ENCODE assay signal across 11 mouse cellular contexts in the genomic region with DNA sequence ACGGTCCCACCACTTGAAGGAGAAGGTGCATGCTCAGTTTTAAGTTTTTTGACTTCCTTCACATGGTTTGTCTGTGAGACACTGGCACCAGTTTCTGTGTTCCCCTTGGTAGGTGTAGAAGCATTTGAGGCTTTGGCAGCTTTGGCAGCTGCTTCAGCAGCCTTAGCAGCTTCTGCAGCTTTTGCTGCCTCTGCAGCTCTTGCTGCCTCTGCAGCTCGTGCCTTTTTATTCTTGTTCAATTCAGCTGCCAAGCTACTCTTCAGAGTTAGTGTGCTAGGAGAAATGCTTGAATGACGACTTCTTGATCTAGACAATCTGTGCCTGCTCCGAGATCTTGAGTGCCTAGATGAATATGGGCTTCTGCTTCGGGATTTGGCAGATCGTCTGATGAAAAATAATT. TPM values are rescaled to one million over a fixed set of nuclear protein-coding genes. Genes with fewer than 3 reads are reported as not detected.
DNase-seq lines count a peak whose midpoint lies in the region; ATAC-seq and TF ChIP-seq lines count a peak whose summit lies in the region.
"Had no signal": no experiment of that assay in that cellular context is flagged by ENCODE, and none has a peak within 500 bp of the region (broad histone marks: within the 10 kb centered on the region; RNA-seq: fewer than 3 reads in every experiment).

No protein-coding gene starts in this region.

- H3K4me3 ChIP-seq in hindbrain, postnatal 0 days (ENCODE audit: low read length) = no peak overlapping the region
- H3K4me3 ChIP-seq in hindbrain, embryonic 10.5 days = no peak overlapping the region
- H3K4me3 ChIP-seq: limb, embryonic 12.5 days had no signal

- no peak overlapping the region for H3K9ac ChIP-seq in hindbrain, postnatal 0 days (replicated peaks; ENCODE audit: low read length)
- H3K9ac ChIP-seq: limb, embryonic 12.5 days; liver, postnatal 0 days had no signal

- WGBS in hindbrain, postnatal 0 days = 58% methylated on average over 6 of the region's 6 CpGs
- WGBS in hindbrain, embryonic 10.5 days = 85% methylated on average over 6 of the region's 6 CpGs

- DNase-seq in hindbrain, postnatal 0 days (ENCODE audit: low spot score) = peak; percentile 7
- no peak for DNase-seq in hindbrain, embryonic 10.5 days (ENCODE audit: low spot score)
- peak; percentile 26 to 43 for DNase-seq in layer of hippocampus, postnatal 14 days (ENCODE audit: low spot score in 2 of 2)
- peak; percentile 25 to 45 for DNase-seq in right cerebral cortex, adult 2 months (ENCODE audit: low spot score in 2 of 2)
- DNase-seq in heart, adult 9 months (ENCODE audit: low spot score in 2 of 2) = no peak
- DNase-seq in thymus, adult 18-20 months = no peak
- DNase-seq: gastrocnemius, postnatal 10 days; liver, postnatal 0 days had no signal

- no peak for TF ChIP-seq CTCF in hindbrain, postnatal 0 days (IDR thresholded peaks at IDR 0.05; ENCODE audit: low read depth)

- H3K27me3 ChIP-seq in hindbrain, postnatal 0 days (ENCODE audit: insufficient read depth, low read length) = no peaks in the 10 kb centered on the region
- no peaks in the 10 kb centered on the region for H3K27me3 ChIP-seq in hindbrain, embryonic 10.5 days (ENCODE audit: insufficient read depth, poor library complexity, severe bottlenecking)
- H3K27me3 ChIP-seq: limb, embryonic 12.5 days had no signal

- no peaks in the 10 kb centered on the region; the same call in 1 of the 2 replicates for H3K36me3 ChIP-seq in hindbrain, postnatal 0 days (ENCODE audit: insufficient read depth, low read length)
- peaks cover 18% of the 10 kb centered on the region for H3K36me3 ChIP-seq in hindbrain, embryonic 10.5 days

- H3K4me1 ChIP-seq in hindbrain, postnatal 0 days (ENCODE audit: insufficient read depth, low read length) = no peaks in the 10 kb centered on the region
- no peaks in the 10 kb centered on the region for H3K4me1 ChIP-seq in hindbrain, embryonic 10.5 days (replicated peaks)
- H3K4me1 ChIP-seq: limb, embryonic 12.5 days had no signal

- no peak overlapping the region for H3K4me2 ChIP-seq in hindbrain, postnatal 0 days (ENCODE audit: low read depth, low read length)
- H3K4me2 ChIP-seq: limb, embryonic 12.5 days had no signal

- ATAC-seq in hindbrain, postnatal 0 days = no peak
- peak; percentile 98 for ATAC-seq in frontal cortex, adult (ENCODE audit: low TSS enrichment)
- ATAC-seq in CD4-positive, CD25-positive, alpha-beta regulatory T cell, adult 4 months = no peak
- ATAC-seq: liver, postnatal 0 days had no signal

- no peak overlapping the region; the same call in 1 of the 2 replicates for H3K27ac ChIP-seq in hindbrain, postnatal 0 days
- H3K27ac ChIP-seq in hindbrain, embryonic 10.5 days = no peak overlapping the region
- H3K27ac ChIP-seq: limb, embryonic 12.5 days had no signal

- no peaks in the 10 kb centered on the region for H3K9me3 ChIP-seq in hindbrain, postnatal 0 days (ENCODE audit: low read length)
- no peaks in the 10 kb centered on the region for H3K9me3 ChIP-seq in hindbrain, embryonic 10.5 days
- H3K9me3 ChIP-seq: limb, embryonic 12.5 days had no signal

RNA-seq across cellular contexts. Expression of a gene that starts 32.3 kb away (rescaled TPM):
- total RNA-seq in hindbrain, postnatal 0 days (2014; rRNA removed) = 105 and 108 TPM in 2 replicates
- polyA plus RNA-seq in hindbrain, postnatal 0 days (2015; fragmentation: Nextera tagmentation; extraction: Ambion mirVana) = 11.6 and 11.7 TPM in 2 replicates
- polyA plus RNA-seq in hindbrain, embryonic 10.5 days (2016; fragmentation: Nextera tagmentation; extraction: Ambion mirVana) = 15.0 and 16.3 TPM in 2 replicates
- total RNA-seq in layer of hippocampus, postnatal 14 days (2021) = 10 to 100 TPM; 52.9 to 58.0 TPM
- 10 to 100 TPM; 26.7 to 28.0 TPM for polyA plus RNA-seq in CD4-positive, CD25-positive, alpha-beta regulatory T cell, adult 4 months (2017; shearing (Covaris generic))

Comparison
In these comparisons a context has a peak if more than half of its experiments do, and no peak if none do; other contexts are left out.
1. DNase-seq: peak in hindbrain, postnatal 0 days (single experiment), layer of hippocampus, postnatal 14 days (2 of 2) and right cerebral cortex, adult 2 months (2 of 2); none in hindbrain, embryonic 10.5 days (single experiment), heart, adult 9 months (0 of 2) and thymus, adult 18-20 months (0 of 2).